Mouse (Mus musculus): ENCODE data around the gene Mall. TPM values are rescaled to one million over a fixed set of nuclear protein-coding genes. Genes with fewer than 3 reads are reported as not detected.

Mall gene
- polyA plus RNA-seq, 1 experiment from 2014 or later, result 5.4 TPM

- WGBS, result 24% methylated on average over 2 of the region's 2 CpGs
- Histone ChIP-seq H3K36me3 (no peaks in the 10 kb centered on the region), H3K4me3 (no peak overlapping the region), H3K4me1 (no peaks in the 10 kb centered on the region), H3K27me3 (replicated peaks) (peaks cover 13% of the 10 kb centered on the region), H3K9ac (no peak overlapping the region), H3K27ac (replicated peaks) (no peak overlapping the region), H3K4me2 (no peak overlapping the region), H3K9me3 (no peaks in the 10 kb centered on the region)
- no peak for ATAC-seq (ENCODE audit: extremely low read depth, insufficient number of reproducible peaks, low FRiP score, low TSS enrichment)
Measured at GRCm38 (mm10) chr2:127667843-127668506, 61.8 kb downstream of the Mall start.

DNA sequence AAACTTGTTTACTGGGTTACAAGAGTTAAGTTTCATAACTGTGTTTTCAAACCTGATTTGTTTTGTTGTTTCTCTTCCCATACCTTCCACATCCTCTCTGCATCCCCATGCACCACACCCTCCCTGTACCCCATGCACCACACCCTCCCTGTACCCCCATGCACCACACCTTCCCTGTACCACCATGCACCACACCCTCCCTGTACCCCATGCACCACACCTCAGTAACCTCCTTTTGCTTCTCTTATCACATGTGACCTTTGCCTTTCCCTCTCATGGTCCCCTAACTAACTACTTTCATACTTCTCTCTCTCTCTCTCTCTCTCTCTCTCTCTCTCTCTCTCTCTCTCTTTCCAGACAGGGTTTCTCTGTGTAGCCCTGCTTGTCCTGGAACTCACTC is 62.7 kb downstream of the Mall start:
- peaks cover 13% of the 10 kb centered on the region for H3K27me3 ChIP-seq (replicated peaks)

DNA sequence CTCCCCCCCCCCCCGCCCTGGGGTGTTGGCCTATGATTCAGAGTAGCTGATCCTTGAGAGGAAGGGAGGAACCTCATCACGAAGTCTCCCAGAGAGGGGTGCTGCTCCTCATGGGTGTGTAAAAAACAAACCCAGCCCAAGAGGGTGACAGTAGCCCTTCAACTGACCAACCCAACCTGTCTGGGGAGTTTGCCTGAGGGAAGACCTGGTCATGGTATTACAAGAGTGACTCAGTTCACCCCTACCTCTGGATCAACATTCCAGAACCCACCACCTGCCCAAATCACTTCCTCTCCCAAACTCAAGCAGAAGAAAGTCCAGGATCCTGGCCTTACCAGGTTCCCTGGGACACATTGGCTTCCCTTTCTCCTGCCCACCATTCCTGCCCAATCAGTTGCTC is 67.0 kb downstream of the Mall start:
- no peaks in the 10 kb centered on the region for H3K4me1 ChIP-seq
- H3K27me3 ChIP-seq (replicated peaks), result peaks cover 24% of the 10 kb centered on the region
- H3K27ac ChIP-seq (replicated peaks), result no peak overlapping the region
- no peak overlapping the region for H3K4me2 ChIP-seq
- no peaks in the 10 kb centered on the region for H3K36me3 ChIP-seq
- H3K9me3 ChIP-seq, result no peaks in the 10 kb centered on the region
- 31% methylated on average over 2 of the region's 2 CpGs for WGBS
- no peak overlapping the region for H3K9ac ChIP-seq
- ATAC-seq (ENCODE audit: extremely low read depth, insufficient number of reproducible peaks, low FRiP score, low TSS enrichment), result no peak
- H3K4me3 ChIP-seq, result no peak overlapping the region

More for the DNA sequence above, 62.7 kb downstream of the Mall start:
- no peaks in the 10 kb centered on the region for H3K4me1 ChIP-seq
- H3K4me3 ChIP-seq, result no peak overlapping the region
- H3K27ac ChIP-seq (replicated peaks), result no peak overlapping the region
- no peak overlapping the region for H3K4me2 ChIP-seq
- H3K9ac ChIP-seq, result no peak overlapping the region
- ATAC-seq (ENCODE audit: extremely low read depth, insufficient number of reproducible peaks, low FRiP score, low TSS enrichment), result no peak
- no peaks in the 10 kb centered on the region for H3K9me3 ChIP-seq
- H3K36me3 ChIP-seq, result no peaks in the 10 kb centered on the region

GRCm38 (mm10) chr2:127656086-127656720 is 73.5 kb downstream of the Mall start, which contains the start of gene Mal:
TSS of gene Mal (minus strand) at chr2:127656695.
- no peak; the same call in 1 of the 2 replicates for ATAC-seq (ENCODE audit: extremely low read depth, insufficient number of reproducible peaks, low FRiP score, low TSS enrichment)
- Histone ChIP-seq H3K27ac (replicated peaks) (no peak within 1 kb of the TSS), H3K36me3 (no peaks in the 10 kb centered on the region), H3K4me1 (peaks cover 16% of the 10 kb centered on the region), H3K4me2 (peak within 1 kb of the TSS; percentile 94), H3K9ac (peak within 1 kb of the TSS; percentile 64), H3K27me3 (replicated peaks) (peaks cover 89% of the 10 kb centered on the region), H3K9me3 (no peaks in the 10 kb centered on the region), H3K4me3 (peak within 1 kb of the TSS; percentile 59)
- 1% methylated on average over 42 of the region's 43 CpGs for WGBS

GRCm38 (mm10) chr2:127655419-127655818 is 74.3 kb downstream of the Mall start:
- WGBS, result 7% methylated on average over 9 of the region's 9 CpGs
- no peak for ATAC-seq (ENCODE audit: extremely low read depth, insufficient number of reproducible peaks, low FRiP score, low TSS enrichment)
- no peaks in the 10 kb centered on the region for H3K36me3 ChIP-seq
- peak overlapping the region; percentile 59 for H3K4me3 ChIP-seq
- H3K27me3 ChIP-seq (replicated peaks), result peaks cover 90% of the 10 kb centered on the region
- no peak overlapping the region for H3K27ac ChIP-seq (replicated peaks)
- peak overlapping the region; percentile 94 for H3K4me2 ChIP-seq
- H3K4me1 ChIP-seq, result peaks cover 16% of the 10 kb centered on the region
- no peaks in the 10 kb centered on the region for H3K9me3 ChIP-seq
- H3K9ac ChIP-seq, result peak overlapping the region; percentile 64

- Histone ChIP-seq H3K4me2 (no peak overlapping the region), H3K4me3 (no peak overlapping the region), H3K9me3 (no peaks in the 10 kb centered on the region), H3K27ac (replicated peaks) (no peak overlapping the region), H3K4me1 (peaks cover 16% of the 10 kb centered on the region), H3K27me3 (replicated peaks) (peaks cover 93% of the 10 kb centered on the region), H3K36me3 (no peaks in the 10 kb centered on the region), H3K9ac (no peak overlapping the region)
- WGBS, result 63% methylated on average over 3 of the region's 3 CpGs
- ATAC-seq (ENCODE audit: extremely low read depth, insufficient number of reproducible peaks, low FRiP score, low TSS enrichment), result no peak
Measured at GRCm38 (mm10) chr2:127654786-127655185, 74.9 kb downstream of the Mall start.

Other genes starting within 250 kb of the Mall start
- 0.93 and 1.4 TPM in 2 replicates for gene Kcnip3, start 207.8 kb downstream of the Mall start, polyA plus RNA-seq (2015; fragmentation: Nextera tagmentation; extraction: Ambion mirVana)
- gene Prom2, start 188.5 kb downstream of the Mall start, polyA plus RNA-seq (2015; fragmentation: Nextera tagmentation; extraction: Ambion mirVana), result 0.10 and 0.19 TPM in 2 replicates
- 1.8 and 2.5 TPM in 2 replicates for gene Zfp661, start 142.8 kb downstream of the Mall start, polyA plus RNA-seq (2015; fragmentation: Nextera tagmentation; extraction: Ambion mirVana)
- 123 and 136 TPM in 2 replicates for gene Mrps5, start 142.7 kb downstream of the Mall start, polyA plus RNA-seq (2015; fragmentation: Nextera tagmentation; extraction: Ambion mirVana)
- gene Mal, start 73.2 kb downstream of the Mall start, polyA plus RNA-seq (2015; fragmentation: Nextera tagmentation; extraction: Ambion mirVana), result 1.6 and 2.0 TPM in 2 replicates
- 14.9 and 16.4 TPM in 2 replicates for gene Nphp1, start 59.0 kb upstream of the Mall start, polyA plus RNA-seq (2015; fragmentation: Nextera tagmentation; extraction: Ambion mirVana)
- 43.2 and 45.1 TPM in 2 replicates for gene Mtln, start 62.6 kb upstream of the Mall start, polyA plus RNA-seq (2015; fragmentation: Nextera tagmentation; extraction: Ambion mirVana)
- gene Bub1, start 101.9 kb upstream of the Mall start, polyA plus RNA-seq (2015; fragmentation: Nextera tagmentation; extraction: Ambion mirVana), result 40.6 and 43.4 TPM in 2 replicates
- 0.11 and 0.12 TPM in 2 replicates for gene Acoxl, start 108.9 kb upstream of the Mall start, polyA plus RNA-seq (2015; fragmentation: Nextera tagmentation; extraction: Ambion mirVana)